Mouse (Mus musculus): Measurements from ENCODE around the gene Ephx1. TPM values are rescaled to one million over a fixed set of nuclear protein-coding genes. Genes with fewer than 3 reads are reported as not detected.

Ephx1 gene
- polyA plus RNA-seq, 1 experiment from 2014 or later = 3.6 TPM

DNA sequence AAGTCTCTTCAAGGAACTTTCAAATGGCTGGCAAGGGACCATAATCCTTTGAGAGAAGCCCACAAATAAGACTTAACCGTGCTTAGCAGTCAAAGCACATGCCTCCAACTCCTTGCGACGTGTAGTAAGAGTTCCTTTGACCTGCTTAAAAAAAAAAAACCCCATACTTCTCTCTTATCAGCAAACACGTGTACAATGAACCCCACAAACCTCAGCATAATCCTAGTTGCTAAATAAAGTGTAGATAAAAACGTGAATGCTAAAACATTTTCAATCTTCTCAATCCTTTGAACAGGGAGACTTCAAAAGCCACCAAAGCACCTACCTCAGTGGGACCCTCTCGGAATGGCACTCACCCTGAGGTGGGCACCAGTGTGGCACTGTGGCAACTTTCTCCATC lies 7.3 kb downstream of the Ephx1 start:
- WGBS = 57% methylated on average over 6 of the region's 6 CpGs
- H3K4me2 ChIP-seq = no peak overlapping the region
- no peaks in the 10 kb centered on the region for H3K36me3 ChIP-seq (ENCODE audit: insufficient read depth)
- DNase-seq = no peak
- H3K9ac ChIP-seq = no peak overlapping the region
- no peak overlapping the region for H3K4me3 ChIP-seq (ENCODE audit: low read depth, low read length)
- no peaks in the 10 kb centered on the region for H3K9me3 ChIP-seq (ENCODE audit: low read depth, low read length)
- H3K27ac ChIP-seq (ENCODE audit: low read depth) = no peak overlapping the region
- no peak for ATAC-seq (ENCODE audit: insufficient read depth)
- 0 out of 2 replicates have a peak, but pooled peaks cover 4% of the 10 kb centered on the region for H3K4me1 ChIP-seq (ENCODE audit: insufficient read depth)
- TF ChIP-seq CTCF (IDR thresholded peaks at IDR 0.05; ENCODE audit: low read depth) = no peak
- H3K27me3 ChIP-seq (ENCODE audit: insufficient read depth, low read length) = no peaks in the 10 kb centered on the region

DNA sequence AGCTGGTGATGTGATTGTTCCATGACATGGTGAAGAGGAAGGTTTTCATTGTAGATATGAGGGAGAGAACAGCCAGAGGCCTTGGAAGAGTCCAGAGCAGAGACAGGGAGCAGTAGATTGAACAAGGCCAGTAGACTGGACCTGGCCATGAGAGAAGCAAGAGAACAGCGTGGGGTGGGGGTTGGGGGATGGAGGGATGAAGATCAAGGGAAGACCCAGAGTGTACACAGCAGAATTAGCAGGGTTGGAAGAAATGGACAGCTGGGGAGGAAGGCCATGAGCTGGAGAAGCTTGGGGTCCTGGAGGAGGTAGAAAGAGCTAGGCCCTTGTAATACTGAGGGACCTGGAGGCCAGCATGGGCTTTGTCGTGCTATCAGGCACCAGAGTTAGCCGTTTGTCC lies 8.3 kb downstream of the Ephx1 start:
- WGBS = 67% methylated on average over 3 of the region's 3 CpGs
- Histone ChIP-seq H3K4me2 (no peak overlapping the region), H3K27ac (ENCODE audit: low read depth) (no peak overlapping the region), H3K4me3 (ENCODE audit: low read depth, low read length) (no peak overlapping the region), H3K9me3 (ENCODE audit: low read depth, low read length) (no peaks in the 10 kb centered on the region), H3K4me1 (ENCODE audit: insufficient read depth) (0 out of 2 replicates have a peak, but pooled peaks cover 4% of the 10 kb centered on the region), H3K9ac (no peak overlapping the region), H3K27me3 (ENCODE audit: insufficient read depth, low read length) (no peaks in the 10 kb centered on the region), H3K36me3 (ENCODE audit: insufficient read depth) (no peaks in the 10 kb centered on the region)
- TF ChIP-seq CTCF (IDR thresholded peaks at IDR 0.05; ENCODE audit: low read depth) = no peak
- no peak for ATAC-seq (ENCODE audit: insufficient read depth)
- no peak for DNase-seq

- WGBS = 76% methylated on average over 5 of the region's 5 CpGs
- Histone ChIP-seq H3K4me3 (ENCODE audit: low read depth, low read length) (no peak overlapping the region), H3K27me3 (ENCODE audit: insufficient read depth, low read length) (no peaks in the 10 kb centered on the region), H3K9me3 (ENCODE audit: low read depth, low read length) (no peaks in the 10 kb centered on the region), H3K4me2 (no peak overlapping the region), H3K4me1 (ENCODE audit: insufficient read depth) (0 out of 2 replicates have a peak, but pooled peaks cover 4% of the 10 kb centered on the region), H3K36me3 (ENCODE audit: insufficient read depth) (no peaks in the 10 kb centered on the region), H3K9ac (no peak overlapping the region), H3K27ac (ENCODE audit: low read depth) (no peak overlapping the region)
- no peak for DNase-seq
- no peak for TF ChIP-seq CTCF (IDR thresholded peaks at IDR 0.05; ENCODE audit: low read depth)
- no peak for ATAC-seq (ENCODE audit: insufficient read depth)
Observed at GRCm38 (mm10) chr1:181011601-181012000, 9.1 kb downstream of the Ephx1 start.

GRCm38 (mm10) chr1:181010171-181010932 lies 10.4 kb downstream of the Ephx1 start:
- Histone ChIP-seq H3K4me2 (no peak overlapping the region), H3K27me3 (ENCODE audit: insufficient read depth, low read length) (no peaks in the 10 kb centered on the region), H3K36me3 (ENCODE audit: insufficient read depth) (no peaks in the 10 kb centered on the region), H3K4me3 (ENCODE audit: low read depth, low read length) (no peak overlapping the region), H3K4me1 (ENCODE audit: insufficient read depth) (no peaks in the 10 kb centered on the region), H3K27ac (ENCODE audit: low read depth) (no peak overlapping the region), H3K9me3 (ENCODE audit: low read depth, low read length) (no peaks in the 10 kb centered on the region), H3K9ac (no peak overlapping the region)
- 37% methylated on average over 4 of the region's 4 CpGs for WGBS
- no peak for TF ChIP-seq CTCF (IDR thresholded peaks at IDR 0.05; ENCODE audit: low read depth)
- no peak; the same call in 1 of the 2 replicates for ATAC-seq (ENCODE audit: insufficient read depth)
- no peak for DNase-seq

DNA sequence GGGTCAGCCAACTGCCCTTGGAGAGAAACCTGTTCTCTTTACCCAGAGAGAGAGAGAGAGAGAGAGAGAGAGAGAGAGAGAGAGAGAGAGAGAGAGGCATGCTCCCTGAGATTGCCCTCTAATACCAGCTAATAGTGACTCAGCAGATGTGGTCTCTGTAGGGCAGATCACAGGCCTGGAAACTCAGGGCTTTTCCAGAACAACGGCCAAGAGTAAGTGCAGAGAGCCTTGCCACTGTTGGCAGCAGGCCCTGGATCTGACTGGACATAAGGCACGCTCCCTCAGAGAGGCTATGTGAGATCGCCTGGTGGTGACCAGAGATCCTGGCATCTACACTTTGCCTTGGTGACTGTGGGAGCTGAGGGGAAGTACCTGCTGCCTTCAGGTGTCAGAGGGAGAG lies 10.9 kb downstream of the Ephx1 start:
- ATAC-seq (ENCODE audit: insufficient read depth) (no peak), DNase-seq (peak; percentile 20)
- Histone ChIP-seq H3K27me3 (ENCODE audit: insufficient read depth, low read length) (no peaks in the 10 kb centered on the region), H3K4me3 (ENCODE audit: low read depth, low read length) (no peak overlapping the region), H3K4me2 (no peak overlapping the region), H3K27ac (ENCODE audit: low read depth) (no peak overlapping the region), H3K4me1 (ENCODE audit: insufficient read depth) (no peaks in the 10 kb centered on the region), H3K36me3 (ENCODE audit: insufficient read depth) (no peaks in the 10 kb centered on the region), H3K9me3 (ENCODE audit: low read depth, low read length) (no peaks in the 10 kb centered on the region), H3K9ac (no peak overlapping the region)
- WGBS = 51% methylated on average over 3 of the region's 3 CpGs
- TF ChIP-seq CTCF (IDR thresholded peaks at IDR 0.05; ENCODE audit: low read depth) = no peak

- H3K9me3 ChIP-seq (ENCODE audit: low read depth, low read length) = no peaks in the 10 kb centered on the region
- no peak for TF ChIP-seq CTCF (IDR thresholded peaks at IDR 0.05; ENCODE audit: low read depth)
- DNase-seq = no peak
- no peak overlapping the region for H3K4me2 ChIP-seq
- no peaks in the 10 kb centered on the region for H3K4me1 ChIP-seq (ENCODE audit: insufficient read depth)
- no peak overlapping the region for H3K27ac ChIP-seq (ENCODE audit: low read depth)
- no peak overlapping the region for H3K4me3 ChIP-seq (ENCODE audit: low read depth, low read length)
- WGBS = 70% methylated on average over 4 of the region's 4 CpGs
- no peaks in the 10 kb centered on the region for H3K27me3 ChIP-seq (ENCODE audit: insufficient read depth, low read length)
- H3K36me3 ChIP-seq (ENCODE audit: insufficient read depth) = no peaks in the 10 kb centered on the region
- ATAC-seq (ENCODE audit: insufficient read depth) = no peak
- H3K9ac ChIP-seq = no peak overlapping the region
Observed at GRCm38 (mm10) chr1:181009011-181009590, 11.6 kb downstream of the Ephx1 start.

GRCm38 (mm10) chr1:181008266-181008665 lies 12.4 kb downstream of the Ephx1 start:
- 90% methylated on average over 2 of the region's 2 CpGs for WGBS
- no peaks in the 10 kb centered on the region for H3K36me3 ChIP-seq (ENCODE audit: insufficient read depth)
- TF ChIP-seq CTCF (IDR thresholded peaks at IDR 0.05; ENCODE audit: low read depth) = no peak
- H3K4me3 ChIP-seq (ENCODE audit: low read depth, low read length) = no peak overlapping the region
- no peaks in the 10 kb centered on the region for H3K27me3 ChIP-seq (ENCODE audit: insufficient read depth, low read length)
- no peaks in the 10 kb centered on the region for H3K9me3 ChIP-seq (ENCODE audit: low read depth, low read length)
- no peak overlapping the region for H3K4me2 ChIP-seq
- DNase-seq (no peak), ATAC-seq (ENCODE audit: insufficient read depth) (no peak)
- H3K9ac ChIP-seq = no peak overlapping the region
- no peak overlapping the region for H3K27ac ChIP-seq (ENCODE audit: low read depth)
- no peaks in the 10 kb centered on the region for H3K4me1 ChIP-seq (ENCODE audit: insufficient read depth)

Measured in lung, embryonic 14.5 days (tissue).